Mouse (Mus musculus) neural tube, embryonic 11.5 days (tissue): Measurements from ENCODE around the gene Ahctf1. TPM values are rescaled to one million over a fixed set of nuclear protein-coding genes. Genes with fewer than 3 reads are reported as not detected.

Experiments used
- ATAC-seq: fragments of 200-750 bp; cut with Nextera tagmentation; 2 replicates; pipeline ENCODE4 v1.8.0; 2017; ENCODE audit warnings: moderate number of reproducible peaks, mild to moderate bottlenecking, moderate TSS enrichment, moderate library complexity; ENCODE audit not compliant: insufficient read depth, low FRiP score, low TSS enrichment
- DNase-seq: peaks from one replicate; pipeline ENCODE4 v3.0.0-alpha.2; 2015; ENCODE audit warnings: low spot score
- H3K27ac ChIP-seq: fragments of 300-500 bp; sonication (generic); 2 replicates; pipeline ENCODE4 v1.5.1; 2014; ENCODE audit warnings: low read depth, mild to moderate bottlenecking, low read length
- H3K27me3 ChIP-seq: fragments of 300-500 bp; sonication (generic); 2 replicates; pipeline ENCODE4 v1.6.1; 2014; ENCODE audit warnings: mild to moderate bottlenecking, low read length, mixed read lengths; ENCODE audit not compliant: control insufficient read depth, insufficient read depth
- H3K36me3 ChIP-seq: fragments of 300-500 bp; sonication (generic); 2 replicates; pipeline ENCODE4 v1.6.1; 2014; ENCODE audit warnings: mild to moderate bottlenecking, low read length, moderate library complexity, mixed read lengths; ENCODE audit not compliant: control insufficient read depth, insufficient read depth
- H3K4me1 ChIP-seq: fragments of 300-500 bp; sonication (generic); 2 replicates; pipeline ENCODE4 v1.6.1; 2014; ENCODE audit warnings: low read length, mixed read lengths; ENCODE audit not compliant: control insufficient read depth, insufficient read depth
- H3K4me2 ChIP-seq: fragments of 300-500 bp; sonication (generic); 2 replicates; pipeline ENCODE4 v1.6.1; 2014; ENCODE audit warnings: low read depth, mild to moderate bottlenecking, moderate library complexity
- H3K4me3 ChIP-seq: fragments of 300-500 bp; sonication (generic); 2 replicates; pipeline ENCODE4 v1.5.1; 2014; ENCODE audit warnings: low read depth, low read length
- H3K9ac ChIP-seq: fragments of 300-500 bp; sonication (generic); 2 replicates; pipeline ENCODE4 v1.6.1; 2014; ENCODE audit warnings: mild to moderate bottlenecking, low read length
- H3K9me3 ChIP-seq: fragments of 300-500 bp; sonication (generic); 2 replicates; pipeline ENCODE4 v1.6.1; 2016; ENCODE audit warnings: low read length; ENCODE audit not compliant: control insufficient read depth
- WGBS: fragments of 180-500 bp; shearing (Covaris S2); extraction: QIAGEN DNeasy Blood & Tissue Kit; methylation state at CpG from one replicate; pipeline ENCODE4 v1.1.7; 2014; 5-methylcytosine and 5-hydroxymethylcytosine counted together
- polyA plus RNA-seq: library from polyadenylated mRNA; unstranded; fragments of >200 nt; fragmentation: Nextera tagmentation; extraction: Ambion mirVana; gene quantifications from 2 replicates; pipeline ENCODE4 v1.2.1, GENCODE M21; 2014

Gene Ahctf1
- polyA plus RNA-seq, 1 experiment from 2014 or later = 35.8 TPM

DNA sequence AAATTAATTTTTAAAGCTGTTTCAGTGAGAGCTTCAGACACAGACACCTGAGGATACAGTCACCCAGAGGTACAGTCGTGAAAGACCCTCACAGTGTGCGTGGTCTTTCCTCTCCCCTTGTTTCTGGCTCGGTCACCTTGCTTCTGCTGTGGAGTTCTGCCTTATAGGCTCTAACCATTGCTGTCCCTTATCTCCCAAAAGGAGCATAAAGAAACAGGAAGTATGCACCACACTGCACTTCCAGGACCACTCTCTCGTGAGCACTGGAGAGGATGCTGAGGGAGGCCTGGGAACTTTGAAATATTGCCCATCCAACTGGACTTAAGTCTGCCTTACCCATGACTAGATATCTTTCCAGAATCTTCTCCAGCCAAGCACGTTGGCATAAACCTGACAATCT lies 92.7 kb downstream of the Ahctf1 start:
- no peak overlapping the region for H3K4me2 ChIP-seq
- no peaks in the 10 kb centered on the region for H3K4me1 ChIP-seq
- H3K9me3 ChIP-seq = no peaks in the 10 kb centered on the region
- no peak for ATAC-seq
- no peaks in the 10 kb centered on the region for H3K36me3 ChIP-seq
- no peaks in the 10 kb centered on the region for H3K27me3 ChIP-seq
- DNase-seq = no peak
- no peak overlapping the region for H3K27ac ChIP-seq
- WGBS = 79% methylated on average over 5 of the region's 5 CpGs
- H3K4me3 ChIP-seq = no peak overlapping the region
- no peak overlapping the region for H3K9ac ChIP-seq

- no peak overlapping the region for H3K27ac ChIP-seq
- DNase-seq (no peak), ATAC-seq (no peak)
- H3K36me3 ChIP-seq = no peaks in the 10 kb centered on the region
- no peaks in the 10 kb centered on the region for H3K9me3 ChIP-seq
- H3K27me3 ChIP-seq = no peaks in the 10 kb centered on the region
- H3K9ac ChIP-seq = no peak overlapping the region
- no peaks in the 10 kb centered on the region for H3K4me1 ChIP-seq
- H3K4me2 ChIP-seq = no peak overlapping the region
- H3K4me3 ChIP-seq = no peak overlapping the region
- WGBS = 82% methylated on average over 6 of the region's 6 CpGs
These were observed 94.1 kb downstream of the Ahctf1 start for GRCm38 (mm10) chr1:179709390-179709789.

- 91% methylated on average over 6 of the region's 6 CpGs for WGBS
- ATAC-seq = no peak
These were observed 98.3 kb downstream of the Ahctf1 start for GRCm38 (mm10) chr1:179705154-179705553.

GRCm38 (mm10) chr1:179704150-179704549 lies 99.3 kb downstream of the Ahctf1 start:
- H3K4me2 ChIP-seq = no peak overlapping the region
- no peak for DNase-seq
- ATAC-seq = no peak
- WGBS = 93% methylated on average over 3 of the region's 3 CpGs
- no peaks in the 10 kb centered on the region for H3K36me3 ChIP-seq
- H3K9ac ChIP-seq = no peak overlapping the region
- no peaks in the 10 kb centered on the region for H3K9me3 ChIP-seq
- no peaks in the 10 kb centered on the region for H3K27me3 ChIP-seq
- H3K4me3 ChIP-seq = no peak overlapping the region
- no peaks in the 10 kb centered on the region for H3K4me1 ChIP-seq
- H3K27ac ChIP-seq = no peak overlapping the region

More at GRCm38 (mm10) chr1:179705154-179705553, 98.3 kb downstream of the Ahctf1 start:
- Histone ChIP-seq H3K9ac (no peak overlapping the region), H3K36me3 (no peaks in the 10 kb centered on the region), H3K27me3 (no peaks in the 10 kb centered on the region), H3K9me3 (no peaks in the 10 kb centered on the region), H3K27ac (no peak overlapping the region), H3K4me2 (no peak overlapping the region), H3K4me1 (no peaks in the 10 kb centered on the region), H3K4me3 (no peak overlapping the region)
- no peak for DNase-seq

Other genes starting within 250 kb of the Ahctf1 start
- 113 and 114 TPM in 2 replicates for gene Sccpdh, start 135.5 kb downstream of the Ahctf1 start, polyA plus RNA-seq
- not detected in 2 replicates for gene Kif28, start 58.4 kb downstream of the Ahctf1 start, polyA plus RNA-seq
- 0.28 TPM in 1 of 2 replicates, not detected in the other for gene Gm10518, start 304 bp downstream of the Ahctf1 start, polyA plus RNA-seq
- 12.8 and 15.5 TPM in 2 replicates for gene Cdc42bpa, start 156.8 kb upstream of the Ahctf1 start, polyA plus RNA-seq